In genomic region chr5:108741844-108742243, GRCm38 (mm10) we compare ENCODE assay signal across 35 mouse cellular contexts. TPM values are rescaled to one million over a fixed set of nuclear protein-coding genes. Genes with fewer than 3 reads are reported as not detected.
A peak's percentile ranks its signal among the peaks of the same experiment; 100 is the strongest.
DNase-seq lines count a peak whose midpoint lies in the region; ATAC-seq and TF ChIP-seq lines count a peak whose summit lies in the region.
"Had no signal": no experiment of that assay in that cellular context is flagged by ENCODE, and none has a peak within 500 bp of the region (broad histone marks: within the 10 kb centered on the region; RNA-seq: fewer than 3 reads in every experiment).

No protein-coding gene starts in this region.

- peak; percentile 44 for ATAC-seq in Patski
- no peak for ATAC-seq in erythroblast, adult 5-6 weeks (replicated peaks; ENCODE audit: low FRiP score, poor library complexity, severe bottlenecking)
- ATAC-seq: CD4-positive, CD25-positive, alpha-beta regulatory T cell, adult 4 months; forebrain, embryonic 15.5 days; hindbrain, embryonic 16.5 days; intestine, embryonic 15.5 days had no signal

- CTCF ChIA-PET in Patski (lab: Charles Lee): interaction anchor here (3.0 kb wide), 1 partner anchor 15 kb away, joined by 11 read pairs; no protein-coding TSS in a partner anchor

- peak; percentile 11 to 20 for DNase-seq in adrenal gland, postnatal 36 days
- no peak for DNase-seq in adrenal gland, postnatal 10 days
- DNase-seq in 3134 (ENCODE audit: extremely low read depth, insufficient read length, low spot score) (peak; percentile 46), 416B (ENCODE audit: low read depth) (peak; percentile 84), Patski (ENCODE audit: low read depth, low spot score) (no peak)
- no peak for DNase-seq in retina, postnatal 1 day
- DNase-seq: B cell, adult 2 months; cerebellum, adult 11 months; cerebellum, adult 2 months; cerebellum, adult 9-11 months; cerebellum, postnatal 25 days; gastrocnemius, postnatal 25 days; heart, adult 2 months; heart, postnatal 14 days; kidney, adult 11 months had no signal

- no peak for TF ChIP-seq CTCF in Patski (IDR thresholded peaks at IDR 0.05)

- peaks cover 16% of the 10 kb centered on the region for H3K27me3 ChIP-seq in Patski
- H3K27me3 ChIP-seq: embryonic facial prominence, embryonic 12.5 days; embryonic facial prominence, embryonic 15.5 days; forebrain, embryonic 12.5 days; forebrain, embryonic 15.5 days; heart, embryonic 13.5 days; hindbrain, embryonic 13.5 days; intestine, embryonic 15.5 days had no signal

- POLR2A ChIA-PET in Patski (lab: Charles Lee): no interaction called here

- in situ Hi-C loops in Patski (cut with MboI; ENCODE audit: low pct_unique_long_range_greater_than_20kb): no loop called here

RNA-seq across cellular contexts. Expression of gene Rnf212, which starts 32.9 kb away (rescaled TPM):
- not detected for total RNA-seq in adrenal gland, postnatal 36 days (2021)
- total RNA-seq in adrenal gland, postnatal 10 days (2021): not detected
- not detected for polyA plus RNA-seq in Patski (2021)
- total RNA-seq in erythroblast, adult 5-6 weeks (2015; ENCODE audit: low replicate concordance): 2.5 TPM in 1 of 2 replicates, not detected in the other
- 3.1 and 5.5 TPM in 2 replicates for total RNA-seq in erythroblast, adult 5-6 weeks (2017; ENCODE audit: low replicate concordance)
- total RNA-seq: adrenal gland, adult 18-20 months; adrenal gland, postnatal 4 days; gastrocnemius, adult 8-10 months; gastrocnemius, postnatal 25 days; heart, adult 2 months; heart, postnatal 14 days had no signal
- polyA plus RNA-seq: CD4-positive, CD25-positive, alpha-beta regulatory T cell, adult 4 months; cerebellum, adult 2 months; embryonic facial prominence, embryonic 15.5 days; forebrain, embryonic 15.5 days; gonadal fat pad, adult 2 months; heart, adult 2 months; heart, embryonic 16.5 days; hindbrain, embryonic 13.5 days; hindbrain, embryonic 16.5 days had no signal

RNA-seq across cellular contexts. Expression of gene Fgfrl1, which starts 49.7 kb away (rescaled TPM):
- 10 to 100 TPM; 45.8 to 47.5 TPM for total RNA-seq in adrenal gland, postnatal 36 days (2021)
- 10 to 100 TPM; 42.5 to 52.7 TPM for total RNA-seq in adrenal gland, postnatal 10 days (2021)
- 57.6 TPM for polyA plus RNA-seq in Patski (2021)
- 14.0 and 15.2 TPM in 2 replicates for total RNA-seq in erythroblast, adult 5-6 weeks (2015; ENCODE audit: low replicate concordance)
- 18.5 and 21.0 TPM in 2 replicates for total RNA-seq in erythroblast, adult 5-6 weeks (2017; ENCODE audit: low replicate concordance)

RNA-seq across cellular contexts. Expression of gene Tmed11, which starts 53.3 kb away (rescaled TPM):
- total RNA-seq in adrenal gland, postnatal 36 days (2021): not detected
- total RNA-seq in adrenal gland, postnatal 10 days (2021): not detected
- polyA plus RNA-seq in Patski (2021): not detected
- total RNA-seq in erythroblast, adult 5-6 weeks (2015; ENCODE audit: low replicate concordance): not detected in 2 replicates
- not detected in 2 replicates for total RNA-seq in erythroblast, adult 5-6 weeks (2017; ENCODE audit: low replicate concordance)
- total RNA-seq: adrenal gland, adult 18-20 months; common myeloid progenitor, adult 5-6 weeks; gastrocnemius, adult 8-10 months; gastrocnemius, postnatal 25 days; heart, adult 2 months; heart, postnatal 14 days; MEL had no signal
- polyA plus RNA-seq: CD4-positive, CD25-positive, alpha-beta regulatory T cell, adult 4 months; cerebellum, adult 2 months; embryonic facial prominence, embryonic 12.5 days; embryonic facial prominence, embryonic 15.5 days; erythroblast, embryonic 14.5 days; forebrain, embryonic 12.5 days; forebrain, embryonic 15.5 days; gonadal fat pad, adult 2 months; heart, adult 2 months; heart, embryonic 10.5 days; heart, embryonic 13.5 days; heart, embryonic 16.5 days; hindbrain, embryonic 10.5 days; hindbrain, embryonic 13.5 days; hindbrain, embryonic 16.5 days had no signal

Comparison
In these comparisons a context has a peak if more than half of its experiments do, and no peak if none do; other contexts are left out.
1. DNase-seq: peak in adrenal gland, postnatal 36 days (2 of 2), 3134 (single experiment) and 416B (single experiment); none in adrenal gland, postnatal 10 days (single experiment), Patski (single experiment) and retina, postnatal 1 day (single experiment).